Mouse (Mus musculus) forebrain, embryonic 14.5 days (tissue): Measurements from ENCODE around the gene Farp1. TPM values are rescaled to one million over a fixed set of nuclear protein-coding genes. Genes with fewer than 3 reads are reported as not detected.

Source experiments
- ATAC-seq: fragments of 200-750 bp; cut with Nextera tagmentation; 2 replicates; pipeline ENCODE4 v1.8.0; 2017; ENCODE audit warnings: mild to moderate bottlenecking, moderate library complexity
- DNase-seq: peaks from one replicate; pipeline ENCODE4 v3.0.0-alpha.2; 2015; ENCODE audit warnings: low spot score
- H3K27ac ChIP-seq: fragments of 300-500 bp; sonication (generic); 2 replicates; pipeline ENCODE4 v1.5.1; 2014; ENCODE audit warnings: low read depth, mild to moderate bottlenecking, control low read depth, low read length, moderate library complexity
- H3K27me3 ChIP-seq: fragments of 300-500 bp; sonication (generic); replicated peaks from 2 replicates; pipeline ENCODE4 v1.6.1; 2014; ENCODE audit warnings: low read length, control low read depth, mixed read lengths; ENCODE audit not compliant: control insufficient read depth, insufficient read depth
- H3K36me3 ChIP-seq: fragments of 300-500 bp; sonication (generic); 2 replicates; pipeline ENCODE4 v1.6.1; 2014; ENCODE audit warnings: low read length, control low read depth; ENCODE audit not compliant: control insufficient read depth, insufficient read depth
- H3K4me1 ChIP-seq: fragments of 300-500 bp; sonication (generic); 2 replicates; pipeline ENCODE4 v1.6.1; 2014; ENCODE audit warnings: antibody characterized with exemption, low read length, control low read depth; ENCODE audit not compliant: control insufficient read depth, insufficient read depth
- H3K4me2 ChIP-seq: fragments of 300-500 bp; sonication (generic); 2 replicates; pipeline ENCODE4 v1.6.1; 2014; ENCODE audit warnings: mild to moderate bottlenecking, control low read depth, low read length
- H3K4me3 ChIP-seq: fragments of 300-500 bp; sonication (generic); 2 replicates; pipeline ENCODE4 v1.5.1; 2014; ENCODE audit warnings: low read depth, low read length, control low read depth
- H3K9ac ChIP-seq: fragments of 300-500 bp; sonication (generic); 2 replicates; pipeline ENCODE4 v1.6.1; 2014; ENCODE audit warnings: mild to moderate bottlenecking, low read length, control low read depth, moderate library complexity
- H3K9me3 ChIP-seq: fragments of 300-500 bp; sonication (generic); replicated peaks from 2 replicates; pipeline ENCODE4 v1.6.1; 2016; ENCODE audit warnings: low read length, control low read depth, mixed read lengths; ENCODE audit not compliant: control insufficient read depth
- WGBS: fragments of 180-500 bp; shearing (Covaris S2); extraction: QIAGEN DNeasy Blood & Tissue Kit; methylation state at CpG from one replicate; pipeline ENCODE4 v1.1.7; 2014; 5-methylcytosine and 5-hydroxymethylcytosine counted together
- polyA plus RNA-seq: library from polyadenylated mRNA; unstranded; fragments of >200 nt; fragmentation: Nextera tagmentation; extraction: Ambion mirVana; gene quantifications from 2 replicates; pipeline ENCODE4 v1.2.1, GENCODE M21; 2014

The Farp1 gene
- polyA plus RNA-seq, 1 experiment from 2014 or later, result 17.4 TPM

DNA sequence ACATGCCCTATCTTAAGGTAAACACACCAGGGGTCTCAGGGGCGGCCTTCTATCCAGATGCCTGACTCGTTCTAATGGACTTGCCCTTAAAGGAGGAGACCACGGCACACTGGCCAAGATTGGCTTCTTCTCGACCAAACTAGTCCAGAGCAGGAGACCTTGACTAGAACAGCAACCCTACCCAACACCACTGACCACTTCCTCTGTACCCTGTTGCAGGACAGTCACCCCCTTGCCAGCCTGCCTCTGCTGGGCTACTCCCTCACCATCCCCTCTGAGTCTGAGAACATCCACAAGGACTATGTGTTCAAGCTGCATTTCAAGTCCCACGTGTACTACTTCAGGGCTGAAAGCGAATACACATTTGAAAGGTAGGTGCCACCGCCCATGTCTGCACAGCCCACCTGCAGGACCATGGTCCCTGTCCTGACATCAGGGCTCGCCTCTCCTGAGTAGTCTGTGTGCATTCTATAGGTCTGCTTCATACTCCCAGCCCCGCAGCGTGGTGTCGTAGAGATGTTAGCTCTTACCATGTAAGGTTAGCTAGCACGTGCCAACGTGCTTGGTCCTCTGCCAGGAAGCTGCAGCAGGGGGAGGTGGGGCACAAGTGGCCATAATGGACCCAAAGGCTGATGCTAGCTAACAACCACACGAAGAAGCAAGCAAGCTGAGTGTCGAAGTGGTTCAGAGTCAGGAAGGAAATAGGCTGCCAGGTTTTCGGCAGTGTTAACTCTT is 245.8 kb downstream of the Farp1 start:
- H3K4me2 ChIP-seq, result no peak overlapping the region
- no peaks in the 10 kb centered on the region for H3K4me1 ChIP-seq
- no peaks in the 10 kb centered on the region for H3K27me3 ChIP-seq
- WGBS, result 83% methylated on average over 16 of the region's 16 CpGs
- DNase-seq (peak; percentile 20), ATAC-seq (no peak)
- H3K27ac ChIP-seq, result no peak overlapping the region
- H3K9ac ChIP-seq, result no peak overlapping the region
- H3K4me3 ChIP-seq, result no peak overlapping the region
- no peaks in the 10 kb centered on the region for H3K9me3 ChIP-seq
- H3K36me3 ChIP-seq, result peaks cover 81% of the 10 kb centered on the region

DNA sequence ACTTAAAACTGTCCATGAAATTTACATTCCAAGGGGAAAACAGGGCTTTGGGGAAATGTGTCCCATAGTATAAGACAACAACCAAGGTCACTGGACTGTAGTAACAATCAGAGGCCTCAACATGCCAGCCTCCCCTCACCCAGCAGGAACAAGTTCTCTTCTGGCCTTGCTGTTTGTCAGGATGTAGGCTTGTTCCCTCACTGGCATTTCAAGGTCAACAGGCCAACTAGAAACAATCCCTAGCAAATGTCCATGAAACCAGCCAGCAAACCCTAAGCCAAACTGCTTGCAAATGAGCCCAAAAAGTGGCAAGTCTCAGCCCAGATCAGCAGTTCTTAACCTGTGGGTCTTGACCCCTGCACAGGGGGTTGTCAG is 246.3 kb downstream of the Farp1 start:
- H3K4me1 ChIP-seq, result no peaks in the 10 kb centered on the region
- DNase-seq (no peak), ATAC-seq (no peak)
- H3K27ac ChIP-seq, result no peak overlapping the region
- no peak overlapping the region for H3K9ac ChIP-seq
- H3K36me3 ChIP-seq, result peaks cover 81% of the 10 kb centered on the region
- no peak overlapping the region for H3K4me3 ChIP-seq
- H3K9me3 ChIP-seq, result no peaks in the 10 kb centered on the region
- no peak overlapping the region for H3K4me2 ChIP-seq
- H3K27me3 ChIP-seq, result no peaks in the 10 kb centered on the region

DNA sequence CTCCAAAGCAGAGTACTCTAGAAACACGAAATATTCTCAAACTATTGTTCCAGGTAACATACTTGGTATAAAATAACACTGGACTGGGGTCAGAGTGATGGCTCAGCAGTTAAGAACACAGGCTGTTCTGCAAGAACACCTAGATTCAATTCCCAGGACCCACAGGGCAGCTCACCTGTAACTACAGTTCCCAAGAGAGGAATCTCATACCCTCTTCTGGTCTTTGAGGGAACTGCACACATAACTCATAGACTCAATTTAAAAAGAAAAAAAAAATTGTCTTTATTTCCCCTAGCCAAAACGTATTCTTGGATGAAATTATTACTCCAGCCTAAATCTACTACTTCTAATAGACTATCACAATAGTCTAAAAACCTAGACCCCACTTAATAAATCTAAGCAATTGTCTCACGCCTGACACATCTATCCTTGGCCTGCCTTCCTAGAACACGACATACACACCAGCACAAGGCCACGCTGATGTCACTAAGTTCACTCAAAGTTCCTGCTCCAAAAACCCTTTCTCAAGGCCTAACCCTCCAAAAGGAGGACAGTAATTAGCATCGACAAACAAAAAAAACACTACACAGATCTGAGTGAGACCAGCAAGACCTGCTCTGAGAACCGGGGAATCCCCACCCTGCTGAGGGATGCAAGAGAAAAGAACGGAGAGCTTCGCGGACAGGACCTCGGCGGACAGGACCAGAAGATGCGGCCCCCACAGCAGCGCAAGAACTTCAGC is 250.6 kb downstream of the Farp1 start:
- peaks cover 62% of the 10 kb centered on the region for H3K36me3 ChIP-seq
- no peak overlapping the region for H3K4me3 ChIP-seq
- no peaks in the 10 kb centered on the region for H3K9me3 ChIP-seq
- H3K9ac ChIP-seq, result no peak overlapping the region
- WGBS, result 93% methylated on average over 14 of the region's 14 CpGs
- DNase-seq (peak; percentile 22), ATAC-seq (no peak)
- H3K27me3 ChIP-seq, result no peaks in the 10 kb centered on the region
- no peak overlapping the region for H3K4me2 ChIP-seq
- H3K27ac ChIP-seq, result no peak overlapping the region
- no peaks in the 10 kb centered on the region for H3K4me1 ChIP-seq

DNA sequence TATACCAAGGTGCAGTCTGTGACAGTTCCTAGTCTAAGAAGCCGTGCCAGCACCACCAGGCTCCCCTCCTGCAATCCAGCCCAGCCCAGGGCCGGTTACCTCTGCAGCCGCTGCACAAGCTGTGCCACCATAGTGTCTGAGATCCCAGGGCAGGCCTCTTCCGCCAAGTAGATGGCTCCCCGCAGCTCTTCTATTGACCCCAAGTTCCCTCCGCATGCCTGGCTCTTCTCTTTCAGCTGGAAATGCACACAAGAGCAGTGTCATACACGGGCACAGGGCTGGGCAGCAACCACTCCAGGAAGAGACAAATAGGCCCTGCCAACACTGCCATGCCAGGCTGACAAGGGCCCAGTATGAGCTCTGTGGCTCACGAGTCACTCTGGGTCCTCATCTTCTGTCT is 256.9 kb downstream of the Farp1 start:
- DNase-seq, result no peak
- 71% methylated on average over 8 of the region's 8 CpGs for WGBS

DNA sequence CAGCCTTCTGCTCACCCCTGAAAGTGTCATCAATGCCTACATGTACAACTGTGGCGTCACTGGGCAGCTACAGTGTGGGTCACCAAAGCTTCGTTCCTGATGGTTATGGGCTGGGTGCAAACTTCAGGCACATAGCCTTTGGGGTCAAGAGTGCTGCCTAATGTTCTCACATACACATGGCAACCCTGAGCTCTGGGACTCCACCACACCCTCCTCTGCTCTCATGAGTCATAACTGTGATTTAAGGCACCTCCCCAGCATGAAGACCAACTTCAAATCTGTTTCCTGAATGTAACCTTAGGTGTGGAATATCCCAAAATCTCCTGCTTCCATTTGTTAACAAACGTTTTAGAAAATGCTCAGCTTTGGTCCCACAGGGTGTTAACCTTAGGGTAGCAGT is 257.4 kb downstream of the Farp1 start:
- no peak for DNase-seq
- H3K9me3 ChIP-seq, result no peaks in the 10 kb centered on the region
- H3K4me1 ChIP-seq, result no peaks in the 10 kb centered on the region
- no peak overlapping the region for H3K4me3 ChIP-seq
- ATAC-seq, result no peak
- peaks cover 43% of the 10 kb centered on the region for H3K36me3 ChIP-seq
- WGBS, result 94% methylated on average over 3 of the region's 3 CpGs
- H3K27ac ChIP-seq, result no peak overlapping the region
- H3K4me2 ChIP-seq, result no peak overlapping the region
- no peak overlapping the region for H3K9ac ChIP-seq
- H3K27me3 ChIP-seq, result no peaks in the 10 kb centered on the region

More for the DNA sequence above, 256.9 kb downstream of the Farp1 start:
- Histone ChIP-seq H3K27me3 (no peaks in the 10 kb centered on the region), H3K27ac (no peak overlapping the region), H3K9me3 (no peaks in the 10 kb centered on the region), H3K4me2 (no peak overlapping the region), H3K4me1 (no peaks in the 10 kb centered on the region), H3K9ac (no peak overlapping the region), H3K4me3 (no peak overlapping the region), H3K36me3 (peaks cover 45% of the 10 kb centered on the region)
- ATAC-seq, result no peak

DNA sequence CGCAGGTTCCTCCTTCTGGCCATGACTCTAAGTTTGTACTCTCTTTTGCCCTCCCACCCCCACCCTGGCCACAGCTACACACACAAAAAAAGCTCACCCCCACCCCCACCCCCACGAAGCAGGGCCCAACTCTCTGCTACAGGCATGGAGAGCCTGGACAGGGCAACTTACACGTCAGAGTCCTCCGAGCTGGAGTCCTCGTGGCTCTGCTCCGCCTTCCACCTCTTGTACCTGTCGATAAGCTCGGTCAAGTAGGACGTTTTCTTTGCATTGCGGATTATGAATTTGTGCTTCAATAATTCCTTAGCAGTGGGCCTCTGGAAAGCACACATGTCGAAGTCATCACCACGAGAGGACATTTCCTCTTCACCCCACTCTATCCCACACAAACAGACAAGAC is 259.5 kb downstream of the Farp1 start:
- Histone ChIP-seq H3K4me1 (no peaks in the 10 kb centered on the region), H3K4me2 (no peak overlapping the region), H3K27me3 (no peaks in the 10 kb centered on the region), H3K36me3 (peaks cover 46% of the 10 kb centered on the region), H3K27ac (no peak overlapping the region), H3K4me3 (no peak overlapping the region), H3K9me3 (no peaks in the 10 kb centered on the region), H3K9ac (no peak overlapping the region)
- ATAC-seq (no peak), DNase-seq (no peak)
- WGBS, result 92% methylated on average over 12 of the region's 12 CpGs

DNA sequence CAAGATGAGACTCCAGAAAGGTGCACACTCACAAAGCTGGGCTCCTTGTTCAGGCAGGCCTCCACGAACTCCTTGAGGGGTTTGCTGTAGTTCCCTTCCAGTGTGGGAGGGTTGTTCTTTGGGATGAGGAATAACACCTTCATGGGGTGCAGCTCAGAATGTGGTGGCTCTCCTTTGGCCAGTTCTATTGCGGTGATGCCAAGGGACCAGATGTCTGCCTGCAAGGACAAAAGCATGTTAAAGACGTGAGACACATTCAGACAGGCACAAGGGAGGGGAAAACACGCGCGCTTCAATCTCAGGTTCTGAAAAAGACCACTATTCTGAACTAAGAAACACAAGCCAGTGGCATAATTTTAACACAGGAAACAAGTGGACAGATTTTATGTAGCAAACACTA is 262.1 kb downstream of the Farp1 start:
- WGBS, result 70% methylated on average over 6 of the region's 6 CpGs
- peaks cover 48% of the 10 kb centered on the region for H3K36me3 ChIP-seq
- H3K9ac ChIP-seq, result no peak overlapping the region
- no peaks in the 10 kb centered on the region for H3K9me3 ChIP-seq
- H3K4me2 ChIP-seq, result no peak overlapping the region
- no peak overlapping the region for H3K4me3 ChIP-seq
- ATAC-seq, result peak; percentile 50; the same call in 1 of the 2 replicates
- no peak overlapping the region for H3K27ac ChIP-seq
- H3K27me3 ChIP-seq, result no peaks in the 10 kb centered on the region
- H3K4me1 ChIP-seq, result no peaks in the 10 kb centered on the region
- peak; percentile 34 for DNase-seq

DNA sequence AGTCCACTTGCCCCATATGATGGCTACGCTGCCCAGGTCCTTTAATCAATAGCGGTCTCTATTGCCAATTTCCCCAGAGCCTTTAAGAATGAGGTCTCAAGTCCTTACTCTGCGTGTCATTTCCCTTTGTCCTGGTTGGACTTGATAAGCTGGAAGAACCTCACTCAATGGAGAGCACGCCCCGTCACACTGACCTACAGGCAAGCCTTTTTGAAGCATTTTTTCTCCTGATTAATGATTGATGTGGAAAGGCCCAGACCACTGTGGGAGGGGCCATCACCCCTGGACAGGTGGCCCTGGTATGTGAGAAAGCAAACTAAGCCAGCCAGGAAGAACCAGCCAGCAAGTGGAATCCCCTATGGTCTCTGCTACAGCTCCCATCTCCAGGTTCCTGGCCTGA is 263.5 kb downstream of the Farp1 start:
- H3K9me3 ChIP-seq, result no peaks in the 10 kb centered on the region
- ATAC-seq (no peak), DNase-seq (no peak)
- H3K27ac ChIP-seq, result no peak overlapping the region
- H3K4me3 ChIP-seq, result no peak overlapping the region
- WGBS, result 91% methylated on average over 5 of the region's 5 CpGs
- no peaks in the 10 kb centered on the region for H3K27me3 ChIP-seq
- no peak overlapping the region for H3K4me2 ChIP-seq
- H3K9ac ChIP-seq, result no peak overlapping the region
- H3K36me3 ChIP-seq, result peaks cover 39% of the 10 kb centered on the region
- H3K4me1 ChIP-seq, result no peaks in the 10 kb centered on the region

DNA sequence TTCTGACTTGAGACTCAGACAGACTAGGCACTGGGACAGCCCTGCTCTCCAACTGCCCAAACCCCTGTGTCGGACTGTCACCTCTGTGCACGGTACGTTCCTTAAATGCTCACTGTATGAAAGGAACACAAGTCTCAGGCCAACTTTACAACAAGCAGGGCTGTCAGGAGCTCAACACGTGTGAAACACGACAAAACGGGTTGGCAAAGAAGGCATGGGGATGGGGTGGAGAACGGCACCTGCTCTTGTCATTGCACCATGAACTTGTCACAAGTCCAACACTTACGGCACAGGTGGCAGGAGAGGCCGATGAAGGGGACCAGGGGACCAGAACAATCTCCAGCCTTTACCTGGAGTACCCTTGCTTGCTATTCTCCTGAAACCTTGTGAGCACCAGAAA is 264.1 kb downstream of the Farp1 start:
- H3K36me3 ChIP-seq, result peaks cover 34% of the 10 kb centered on the region
- H3K9me3 ChIP-seq, result no peaks in the 10 kb centered on the region
- no peak for ATAC-seq
- H3K4me3 ChIP-seq, result no peak overlapping the region
- H3K27ac ChIP-seq, result no peak overlapping the region
- 91% methylated on average over 9 of the region's 9 CpGs for WGBS
- H3K27me3 ChIP-seq, result no peaks in the 10 kb centered on the region
- no peak overlapping the region for H3K4me2 ChIP-seq
- H3K4me1 ChIP-seq, result no peaks in the 10 kb centered on the region
- no peak overlapping the region for H3K9ac ChIP-seq
- DNase-seq, result no peak
